Mouse (Mus musculus) forelimb bud, embryonic 11.5 days (tissue): ENCODE measurements around the gene Dcun1d3.

Experiments used
- DNase-seq: peaks from one replicate; pipeline ENCODE4 v3.0.0-alpha.2; 2012; ENCODE audit warnings: low read depth, low spot score

Dcun1d3 gene

DNA sequence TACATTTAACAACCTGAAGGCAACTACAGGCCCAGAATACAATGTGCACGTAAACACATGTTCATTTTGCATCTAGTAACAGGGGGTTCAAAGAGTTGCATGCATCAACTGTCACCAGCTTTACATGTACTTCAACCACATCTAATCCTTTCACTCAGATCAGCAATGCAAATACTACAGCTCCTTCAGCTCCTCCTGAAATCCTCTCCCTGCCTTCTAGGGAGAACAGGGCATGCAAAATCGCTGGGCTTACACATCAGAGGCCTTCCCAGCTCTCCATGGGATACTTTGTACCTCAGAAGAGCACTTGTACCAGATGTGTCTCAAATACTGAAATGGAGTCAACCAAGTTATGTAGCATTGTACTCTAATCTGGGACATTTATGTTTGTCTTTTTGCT lies 23.0 kb downstream of the Dcun1d3 start:
- no peak for DNase-seq

DNA sequence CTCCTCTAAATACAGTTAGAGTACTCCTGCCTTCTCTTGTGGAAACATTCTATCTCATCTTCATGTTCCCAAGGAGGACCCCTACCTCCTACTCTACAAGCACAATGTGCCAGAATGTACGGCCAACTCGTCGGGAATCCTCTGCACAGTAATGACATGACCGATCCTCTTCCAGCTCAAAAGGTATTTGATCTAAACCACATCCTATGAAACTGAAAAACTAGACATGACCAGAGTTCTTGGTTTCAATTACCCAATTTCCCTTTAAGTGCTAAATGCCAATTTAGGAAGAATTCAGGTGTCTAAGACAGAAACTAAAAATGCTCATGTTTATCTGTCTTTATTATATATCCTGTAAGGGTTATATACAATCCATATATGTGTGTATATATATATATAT lies 23.9 kb downstream of the Dcun1d3 start:
- no peak for DNase-seq

DNA sequence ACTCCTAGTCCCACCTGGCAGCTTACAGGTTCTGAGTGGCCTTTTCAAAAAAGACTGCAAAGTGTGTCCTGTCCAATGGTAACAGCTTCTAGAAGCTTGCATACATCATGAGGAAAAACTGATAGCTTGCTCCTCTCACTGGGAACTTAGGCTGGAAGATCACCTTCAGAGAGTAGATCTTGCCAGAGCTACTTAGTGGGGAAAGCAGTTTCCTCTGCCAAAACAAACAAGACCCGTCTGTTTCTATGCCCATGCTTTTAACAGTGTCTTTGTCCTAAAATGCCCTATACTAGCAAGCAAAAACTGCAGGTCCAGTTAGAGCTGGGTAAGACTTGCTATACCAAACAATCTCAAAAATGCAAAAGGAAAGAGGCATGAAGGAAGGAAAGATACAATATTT lies 30.0 kb downstream of the Dcun1d3 start:
- no peak for DNase-seq

DNA sequence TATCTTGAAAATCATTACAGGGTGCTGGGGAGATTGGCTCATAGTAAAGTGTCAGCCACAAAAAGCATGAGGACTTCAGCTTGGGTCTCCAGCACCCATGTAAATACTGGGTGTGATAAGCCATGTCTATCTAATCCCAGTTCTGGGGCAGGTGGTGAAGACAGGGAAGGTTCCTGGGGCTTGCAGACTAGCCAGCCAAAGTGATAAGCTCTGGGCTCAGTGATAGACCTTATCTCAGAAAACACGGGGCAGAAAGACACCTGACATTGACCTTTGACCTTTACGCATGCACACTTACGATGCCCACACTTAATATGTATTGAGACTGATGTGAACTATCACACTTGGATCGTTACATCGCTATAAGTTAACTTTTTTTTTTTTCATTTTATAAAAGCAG lies 31.6 kb downstream of the Dcun1d3 start:
- DNase-seq = no peak

DNA sequence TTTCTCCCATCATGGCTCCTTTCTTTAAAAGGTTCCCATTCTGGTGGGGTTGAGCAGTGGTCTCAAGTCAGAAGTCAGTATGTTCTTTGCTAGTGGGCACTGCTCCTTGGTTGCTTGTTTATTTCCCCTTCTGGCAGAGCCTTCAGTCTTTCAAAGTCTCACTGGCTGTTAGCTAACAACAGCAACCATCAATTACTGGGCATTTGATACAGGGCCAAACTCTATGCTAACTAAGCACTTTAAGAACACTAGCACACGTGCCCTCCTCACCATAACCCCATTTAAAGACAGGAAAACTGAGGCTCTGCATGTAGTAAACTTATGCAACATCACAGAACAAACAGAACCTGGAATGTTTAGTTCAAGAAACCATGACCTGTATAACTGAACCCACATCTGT lies 33.9 kb downstream of the Dcun1d3 start:
- DNase-seq = no peak

DNA sequence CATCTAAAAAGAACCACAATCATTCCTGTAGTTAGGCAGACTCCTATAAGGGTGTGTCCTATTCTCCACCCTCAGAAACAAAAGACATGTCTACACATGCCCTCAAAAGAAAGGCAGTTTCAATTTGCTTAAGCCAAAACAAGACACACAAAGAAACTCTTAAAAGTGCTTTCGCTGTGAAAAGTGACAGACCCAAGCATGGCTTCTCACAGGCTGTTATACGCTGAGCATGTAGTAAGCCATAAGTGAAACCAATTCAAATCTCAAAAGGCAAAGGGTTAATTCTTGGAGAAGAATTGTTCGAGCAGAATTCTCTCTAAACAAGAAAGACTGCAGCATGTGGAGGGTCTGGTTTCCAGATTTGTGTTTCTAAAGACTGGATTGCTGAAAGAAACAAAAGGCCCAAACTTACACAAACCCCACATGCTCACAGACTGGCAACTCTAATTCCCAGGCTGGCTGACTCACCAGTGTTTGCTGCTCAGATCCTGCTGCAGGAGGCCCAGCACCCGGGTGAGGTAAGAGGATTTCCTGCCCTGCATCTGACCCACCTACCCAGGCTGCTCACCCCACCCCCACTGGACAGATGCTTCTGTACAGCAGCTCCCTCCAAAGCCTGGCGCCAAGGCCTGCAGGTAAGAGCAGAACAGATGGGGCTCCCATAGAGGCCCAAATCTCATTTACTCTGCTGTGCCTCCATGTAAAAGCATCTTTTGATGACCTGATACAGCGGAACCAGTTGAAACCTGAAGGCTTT lies 34.6 kb downstream of the Dcun1d3 start:
- DNase-seq = peak; percentile 60

DNA sequence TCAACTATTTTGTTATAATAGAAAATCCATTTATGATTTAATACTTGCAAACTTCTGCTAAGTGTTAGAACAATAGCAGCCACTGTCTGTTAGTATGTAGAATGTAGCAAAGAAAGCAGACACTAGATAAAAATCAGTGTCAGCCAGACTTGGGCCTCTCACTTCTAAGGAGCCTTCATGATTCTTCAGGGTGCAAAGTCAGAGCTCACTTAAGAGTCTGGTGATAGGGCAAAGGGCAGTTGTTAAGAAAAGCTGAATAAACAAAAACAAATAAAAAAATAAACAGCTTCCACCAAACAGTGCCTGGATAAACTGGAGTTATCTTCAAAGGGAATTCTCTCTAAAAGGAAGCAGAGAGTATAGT lies 35.1 kb downstream of the Dcun1d3 start:
- DNase-seq = no peak

DNA sequence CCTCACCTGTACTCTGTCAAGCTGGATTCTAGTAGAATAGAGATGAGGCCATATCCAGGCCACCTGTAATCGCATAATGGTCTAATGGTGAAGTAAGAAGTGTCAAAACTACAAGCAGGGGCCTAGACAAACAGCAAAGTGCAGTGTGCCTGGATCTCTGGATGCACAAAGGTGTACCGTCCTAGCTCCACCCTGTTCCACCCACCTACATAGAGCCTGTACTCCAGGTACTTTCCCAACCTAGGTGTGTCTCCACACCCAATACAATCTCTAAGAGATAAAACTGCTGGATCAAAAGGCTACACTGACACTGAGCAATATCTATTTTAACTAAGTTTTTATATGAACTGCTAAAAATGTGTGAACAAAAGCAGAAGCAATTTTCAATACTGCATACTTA lies 35.5 kb downstream of the Dcun1d3 start:
- DNase-seq = no peak

DNA sequence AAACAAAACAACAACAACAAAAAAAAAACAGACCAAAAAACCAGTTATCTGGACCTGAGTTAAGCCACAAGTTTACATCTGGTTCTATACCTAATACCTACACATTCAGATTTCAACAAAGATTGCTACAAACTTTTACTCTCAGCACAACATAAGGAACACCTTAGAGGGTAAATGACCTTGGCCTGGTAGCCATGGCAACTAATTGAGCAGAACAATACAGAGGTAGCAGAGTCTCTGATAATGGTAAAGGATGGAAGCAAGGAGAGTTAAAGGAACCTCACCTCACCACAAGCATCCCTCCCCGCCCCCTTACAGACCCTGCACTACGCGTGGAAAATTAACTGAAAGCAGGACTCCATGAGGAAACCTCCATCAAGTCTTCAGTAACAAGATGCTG lies 36.0 kb downstream of the Dcun1d3 start:
- DNase-seq = no peak

DNA sequence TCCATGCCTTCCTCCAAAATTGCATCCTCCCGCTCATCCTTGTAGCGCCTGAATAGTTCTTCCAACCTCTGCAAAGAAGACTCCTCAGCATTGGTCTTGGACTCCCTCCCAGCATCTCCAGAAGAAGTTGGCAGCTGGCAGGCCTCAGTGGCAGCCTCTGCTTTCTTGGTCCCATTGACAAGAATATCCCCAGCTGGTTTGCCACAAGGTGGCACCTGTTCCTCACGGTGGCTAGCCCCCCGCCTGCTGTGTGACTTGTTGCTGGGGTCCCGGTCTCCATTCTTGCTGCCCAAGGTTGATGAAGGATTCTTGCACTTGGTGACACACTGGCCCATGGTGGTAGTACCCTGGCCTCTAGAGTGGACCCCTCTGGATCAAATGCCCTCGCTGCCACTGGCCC lies 36.6 kb downstream of the Dcun1d3 start:
- no peak for DNase-seq

DNA sequence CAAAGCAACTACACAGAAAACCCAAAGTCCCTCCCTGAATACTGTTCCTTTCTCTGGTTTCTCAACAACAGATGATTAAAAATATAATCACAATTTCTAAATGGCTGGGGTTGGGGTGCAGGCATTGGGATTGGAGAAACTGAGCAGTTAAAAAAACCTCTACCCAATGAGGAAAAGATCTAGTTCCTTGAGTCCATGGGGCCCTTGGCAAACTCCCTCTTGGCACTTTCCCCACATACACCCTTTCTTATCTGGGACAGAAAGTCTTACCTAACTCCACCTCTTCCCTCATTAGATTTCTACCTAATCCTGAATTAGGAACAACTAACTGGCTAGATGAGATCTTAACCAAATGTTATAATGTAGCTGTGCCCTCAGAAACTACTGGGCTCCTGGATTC lies 41.1 kb downstream of the Dcun1d3 start:
- no peak for DNase-seq

DNA sequence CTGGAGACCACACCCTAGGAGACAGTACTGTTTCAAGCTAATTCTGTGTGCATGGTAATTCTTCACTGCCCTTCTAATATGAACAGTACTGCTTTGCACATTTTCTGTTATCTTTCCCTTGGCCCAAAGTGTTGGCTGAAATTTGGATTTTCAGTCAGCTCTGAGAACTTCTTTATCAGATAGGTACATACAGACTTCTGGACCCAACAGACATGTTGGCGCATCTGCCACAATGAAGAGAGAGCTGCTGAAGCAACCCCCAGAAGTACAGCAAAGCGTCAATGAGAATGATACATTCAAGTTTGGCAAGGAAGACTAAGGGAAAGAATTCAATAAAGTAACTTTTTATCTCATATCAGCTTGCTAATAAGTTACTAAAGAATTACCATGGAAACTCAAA lies 41.7 kb downstream of the Dcun1d3 start:
- no peak for DNase-seq

DNA sequence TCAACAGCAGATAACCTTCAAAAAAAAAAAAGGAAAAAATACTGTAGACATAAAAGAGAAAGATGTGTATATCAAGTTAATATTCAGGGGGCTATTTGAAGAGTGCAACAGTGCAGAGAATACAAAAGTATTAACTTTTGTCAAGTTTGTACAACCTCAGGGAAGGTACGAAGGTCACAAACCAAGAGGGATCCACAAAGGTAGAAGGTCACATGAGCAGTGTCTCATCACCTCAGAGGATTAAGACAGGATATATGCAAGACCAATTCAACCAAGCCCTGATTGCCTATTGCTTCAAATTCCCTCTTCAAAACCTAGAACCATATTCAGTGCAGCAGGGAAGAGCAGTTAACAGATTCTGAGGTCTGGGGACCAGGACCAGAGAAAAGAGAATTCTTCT lies 42.9 kb downstream of the Dcun1d3 start:
- DNase-seq = no peak

DNA sequence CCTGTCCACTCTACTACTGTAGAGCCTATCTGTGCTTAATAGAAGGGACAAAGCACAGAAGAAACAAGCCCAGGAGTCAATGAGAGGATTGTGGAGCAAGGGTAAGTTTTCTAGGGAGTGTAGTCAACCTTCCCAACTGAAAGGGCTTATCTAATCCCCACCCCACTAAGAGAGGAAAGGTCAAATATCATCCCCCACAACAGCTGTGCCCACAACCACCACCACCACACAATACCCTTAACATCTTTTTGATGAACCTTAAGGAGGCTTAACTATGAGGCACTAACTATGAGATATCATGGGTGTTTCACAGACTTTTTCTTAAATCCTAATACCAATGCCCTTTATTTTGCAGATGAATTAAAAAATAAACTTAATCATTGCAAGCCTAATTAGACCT lies 43.6 kb downstream of the Dcun1d3 start:
- DNase-seq = no peak

DNA sequence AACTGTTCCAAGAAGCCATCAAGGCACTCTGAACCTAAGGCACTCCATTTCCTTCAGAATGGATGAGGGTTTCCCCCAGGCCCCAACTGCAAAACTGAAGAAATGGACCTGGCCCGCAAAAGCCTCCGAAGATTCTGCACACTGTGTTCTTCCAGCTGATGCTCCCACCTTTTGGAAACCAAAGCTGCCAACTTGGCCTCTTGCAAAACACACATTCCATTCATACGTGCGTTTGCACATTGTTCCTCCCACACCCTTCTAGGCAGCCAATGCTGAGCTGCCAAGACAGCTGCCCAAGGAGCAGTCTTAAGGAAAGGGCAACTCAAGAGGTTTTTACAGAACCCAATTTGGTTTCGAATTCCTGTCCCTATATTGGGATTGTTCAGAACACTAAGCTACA lies 45.4 kb downstream of the Dcun1d3 start:
- no peak for DNase-seq

DNA sequence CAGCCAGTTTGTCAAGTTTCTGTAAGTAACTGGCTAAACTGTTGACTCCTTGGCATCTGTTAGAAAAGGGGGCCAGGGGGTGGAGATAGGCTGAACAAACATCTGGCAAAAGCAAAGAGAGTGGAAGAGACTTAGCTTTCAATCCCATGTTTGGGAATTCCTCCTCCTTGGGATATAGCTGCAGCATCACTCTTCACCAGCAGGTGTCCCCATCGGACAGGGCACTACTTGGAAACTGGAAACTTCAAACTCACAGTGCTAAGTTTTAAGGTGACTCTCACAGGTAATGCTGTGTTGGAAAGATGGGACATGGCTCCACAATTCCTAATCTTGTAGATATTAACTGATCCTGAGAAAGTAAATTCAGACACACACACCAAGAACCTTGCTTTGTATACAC lies 47.0 kb downstream of the Dcun1d3 start:
- peak; percentile 60 for DNase-seq

DNA sequence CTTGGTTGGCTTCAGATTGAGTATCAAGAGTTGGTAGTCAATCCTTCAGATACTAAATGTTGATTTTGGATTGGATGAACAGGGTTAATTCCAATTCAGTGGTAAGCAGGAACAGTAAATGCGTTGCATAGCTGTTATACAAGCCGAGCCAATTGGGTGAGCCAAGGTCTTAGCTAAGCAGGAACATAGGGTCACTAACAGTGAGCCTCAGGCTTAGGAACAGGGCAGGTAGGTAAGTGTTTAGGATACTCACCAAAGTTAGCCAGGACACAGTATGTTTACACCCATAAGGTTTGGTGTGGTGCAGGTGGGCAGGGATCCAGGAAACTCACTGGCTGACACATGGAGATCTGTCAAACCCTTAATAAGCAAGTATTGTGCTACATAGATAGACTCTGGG lies 48.7 kb downstream of the Dcun1d3 start:
- DNase-seq = no peak

DNA sequence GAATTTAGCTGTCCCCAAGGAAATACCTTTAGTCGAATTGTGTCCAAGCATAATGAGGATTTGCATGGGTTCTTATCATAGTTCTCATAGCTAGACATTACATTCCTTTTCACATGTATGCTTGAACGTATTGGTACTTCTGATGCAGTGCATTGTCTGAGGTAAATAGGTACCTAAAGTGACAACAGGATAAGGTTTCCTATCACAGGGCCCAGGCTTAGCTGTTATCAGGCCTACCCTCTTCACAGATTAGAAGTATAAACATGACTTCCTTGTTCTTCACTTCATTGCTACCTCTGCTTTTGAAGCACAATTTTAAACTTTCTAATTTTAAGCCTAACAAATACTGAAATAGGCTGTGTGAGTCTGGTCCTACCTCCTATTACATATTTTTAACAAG lies 50.6 kb downstream of the Dcun1d3 start:
- no peak for DNase-seq

DNA sequence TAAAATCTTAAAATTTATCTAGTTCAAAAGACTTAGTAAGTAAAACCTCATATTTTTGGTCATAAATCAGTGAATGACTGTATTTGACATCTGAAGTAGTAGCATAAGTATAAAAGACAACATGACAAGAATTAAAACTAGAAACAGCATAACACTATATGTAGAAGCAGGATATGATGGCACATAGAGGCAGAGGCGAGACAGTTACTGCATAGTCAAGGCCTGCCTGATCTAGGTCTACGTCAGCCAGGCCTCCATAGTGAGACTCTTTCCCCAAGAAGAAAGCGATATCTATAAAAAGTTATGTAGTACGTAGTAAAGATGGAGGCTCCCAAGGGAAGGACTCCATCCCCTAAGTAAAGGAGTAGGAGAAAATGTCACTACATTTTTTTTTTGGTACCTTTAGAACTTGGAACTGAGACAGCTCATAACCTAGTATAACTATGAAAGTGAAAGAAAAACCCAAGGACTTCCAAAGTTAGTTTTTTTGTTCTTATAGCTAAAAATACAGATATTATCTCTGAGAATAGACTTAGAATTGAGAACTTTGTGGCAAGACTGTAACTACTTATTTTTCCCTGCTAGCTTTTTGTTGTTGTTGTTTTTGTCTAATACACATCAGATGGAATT lies 54.2 kb downstream of the Dcun1d3 start:
- DNase-seq = no peak

DNA sequence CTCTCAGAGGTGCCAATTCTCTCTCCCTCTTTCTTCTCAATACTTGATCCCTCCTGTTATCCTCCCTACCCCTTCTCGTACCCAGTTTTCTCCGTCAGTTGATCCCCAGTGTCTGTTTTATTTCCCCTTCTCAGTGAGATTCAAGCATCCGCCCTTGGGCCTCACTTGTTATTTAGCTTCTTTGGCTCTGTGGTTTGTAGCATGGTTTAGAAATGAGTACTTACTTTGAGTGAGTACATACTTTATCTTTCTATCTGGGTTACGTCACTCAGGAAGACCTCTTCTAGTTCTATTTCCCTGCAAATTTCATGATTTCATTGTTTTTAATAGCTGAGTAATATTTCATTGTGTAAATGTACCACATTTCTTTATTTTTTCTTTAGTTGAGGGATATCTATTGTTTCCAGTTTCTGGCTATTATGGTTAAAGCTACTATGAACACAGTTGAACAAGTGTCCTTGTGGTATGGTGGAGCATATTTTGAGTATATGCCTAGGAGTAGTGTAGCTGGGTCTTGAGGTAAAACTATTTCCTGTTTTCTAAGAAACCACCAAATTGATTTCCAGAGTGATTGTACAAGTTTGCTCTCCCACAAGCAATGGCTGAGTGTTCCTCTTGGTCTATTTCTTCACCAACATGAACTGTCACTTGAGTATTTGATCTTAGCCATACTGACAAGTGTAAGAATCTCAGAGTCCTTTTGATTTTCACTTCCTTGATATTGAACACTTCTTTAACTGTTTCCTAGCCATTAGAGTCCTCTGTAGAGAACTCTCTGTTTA lies 59.9 kb downstream of the Dcun1d3 start:
- DNase-seq = no peak

DNA sequence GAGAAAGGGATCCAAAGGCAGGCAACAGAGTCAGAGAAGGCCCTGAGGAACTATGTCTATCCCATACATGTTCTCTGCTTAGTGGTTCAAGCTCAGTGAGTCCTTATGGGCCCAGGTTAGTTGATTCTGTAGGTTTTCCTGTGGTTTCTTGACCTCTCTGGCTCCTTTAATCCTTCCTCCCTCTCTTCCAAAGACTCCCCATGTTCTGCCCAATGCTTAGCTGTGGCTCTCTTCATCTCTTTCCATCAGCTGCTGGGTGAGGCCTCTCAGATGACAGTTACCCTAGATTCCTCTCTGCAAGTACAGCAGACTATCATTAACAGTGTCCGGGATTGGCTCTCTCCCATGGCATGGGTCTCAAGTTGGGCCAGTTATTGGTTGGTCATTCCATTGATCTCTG lies 60.7 kb downstream of the Dcun1d3 start:
- no peak for DNase-seq

DNA sequence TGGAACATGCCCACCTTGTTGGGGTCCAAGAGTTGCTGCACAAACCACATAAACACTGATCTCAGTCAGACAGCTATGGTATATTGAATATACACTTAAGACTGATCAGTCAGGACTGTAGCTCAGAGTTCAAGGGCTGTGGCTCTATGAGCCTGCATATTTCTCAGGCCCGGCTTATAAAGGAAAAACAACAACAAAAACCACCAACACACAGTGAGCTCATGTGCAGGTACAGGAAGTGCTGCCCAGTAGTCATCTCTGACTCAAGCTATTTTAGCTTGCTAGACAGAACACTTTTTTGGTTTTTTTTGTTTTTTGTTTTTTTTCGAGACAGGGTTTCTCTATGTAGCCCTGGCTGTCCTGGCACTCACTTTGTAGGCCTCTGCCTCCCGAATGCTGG lies 87.4 kb downstream of the Dcun1d3 start:
- DNase-seq = no peak

DNA sequence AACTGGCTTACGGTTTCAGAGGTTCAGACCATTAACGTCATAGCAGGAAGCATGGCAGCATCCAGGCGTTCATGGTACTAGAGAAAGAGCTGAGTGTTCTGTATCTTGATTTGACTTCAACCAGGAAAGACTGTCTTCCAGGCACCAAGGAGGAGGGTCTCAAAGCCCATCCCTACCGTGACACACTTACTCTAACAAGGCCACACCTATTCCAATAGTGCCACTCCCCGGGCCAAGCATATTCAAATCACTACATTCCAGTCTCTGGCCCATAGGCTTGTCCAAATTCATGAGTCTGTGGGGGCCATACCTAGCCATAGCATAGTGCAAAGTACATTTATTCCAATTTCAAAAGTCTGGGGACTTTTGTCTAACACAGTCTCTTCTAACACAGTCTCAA lies 88.7 kb downstream of the Dcun1d3 start:
- no peak for DNase-seq
